Mouse (Mus musculus) liver, embryonic 15.5 days (tissue): ENCODE measurements at regions not wholly inside any gene's neighbourhood (a gene's known extent, or its start where the extent isn't known, plus 50 kb on each side); places are given as distances from the start of the nearest gene placed in this dataset.

ENCODE experiments used
- ATAC-seq: fragments of 200-750 bp; cut with Nextera tagmentation; 2 replicates; pipeline ENCODE4 v1.8.0; 2017; ENCODE audit warnings: moderate number of reproducible peaks, mild to moderate bottlenecking, moderate library complexity; ENCODE audit not compliant: insufficient read depth
- H3K27ac ChIP-seq: fragments of 300-500 bp; sonication (generic); replicated peaks from 2 replicates; pipeline ENCODE4 v1.5.1; 2015; ENCODE audit warnings: mild to moderate bottlenecking, inconsistent platforms
- H3K27me3 ChIP-seq: fragments of 300-500 bp; sonication (generic); 2 replicates; pipeline ENCODE4 v1.6.1; 2015; ENCODE audit warnings: mild to moderate bottlenecking, inconsistent platforms
- H3K36me3 ChIP-seq: fragments of 300-500 bp; sonication (generic); replicated peaks from 2 replicates; pipeline ENCODE4 v1.6.1; 2015; ENCODE audit warnings: moderate library complexity, mild to moderate bottlenecking, inconsistent platforms
- H3K4me1 ChIP-seq: fragments of 300-500 bp; sonication (generic); replicated peaks from 2 replicates; pipeline ENCODE4 v1.6.1; 2015; ENCODE audit warnings: inconsistent platforms
- H3K4me2 ChIP-seq: fragments of 300-500 bp; sonication (generic); 2 replicates; pipeline ENCODE4 v1.6.1; 2015; ENCODE audit warnings: moderate library complexity, mild to moderate bottlenecking, inconsistent platforms
- H3K4me3 ChIP-seq: fragments of 300-500 bp; sonication (generic); replicated peaks from 2 replicates; pipeline ENCODE4 v1.5.1; 2015; ENCODE audit warnings: mild to moderate bottlenecking, inconsistent platforms
- H3K9ac ChIP-seq: fragments of 300-500 bp; sonication (generic); 2 replicates; pipeline ENCODE4 v1.6.1; 2015; ENCODE audit warnings: moderate library complexity, mild to moderate bottlenecking, inconsistent platforms
- H3K9me3 ChIP-seq: fragments of 300-500 bp; sonication (generic); replicated peaks from 2 replicates; pipeline ENCODE4 v1.6.1; 2016; ENCODE audit warnings: inconsistent platforms
- WGBS: fragments of 180-500 bp; shearing (Covaris S2); methylation state at CpG from one replicate; pipeline ENCODE4 v1.1.7; 2015; ENCODE audit warnings: mixed read lengths; ENCODE audit not compliant: insufficient replicate concordance; 5-methylcytosine and 5-hydroxymethylcytosine counted together

- H3K27ac ChIP-seq: no peak overlapping the region
- no peak overlapping the region for H3K4me2 ChIP-seq
- no peaks in the 10 kb centered on the region for H3K27me3 ChIP-seq
- no peaks in the 10 kb centered on the region for H3K36me3 ChIP-seq
- no peak overlapping the region for H3K9ac ChIP-seq
- H3K4me1 ChIP-seq: no peaks in the 10 kb centered on the region
- no peak for ATAC-seq
- H3K4me3 ChIP-seq: no peak overlapping the region
- H3K9me3 ChIP-seq: no peaks in the 10 kb centered on the region
- WGBS: 69% methylated on average over 2 of the region's 2 CpGs
Measured at GRCm38 (mm10) chr19:21962635-21963034, 176.2 kb upstream of the Trpm3 start.

GRCm38 (mm10) chr19:21989857-21990256 is 149.0 kb upstream of the Trpm3 start:
- no peak for ATAC-seq
- Histone ChIP-seq H3K4me2 (no peak overlapping the region), H3K36me3 (no peaks in the 10 kb centered on the region), H3K9ac (no peak overlapping the region), H3K4me3 (no peak overlapping the region), H3K27ac (no peak overlapping the region), H3K27me3 (no peaks in the 10 kb centered on the region), H3K4me1 (no peaks in the 10 kb centered on the region), H3K9me3 (no peaks in the 10 kb centered on the region)
- WGBS: 65% methylated on average over 4 of the region's 4 CpGs

- 67% methylated on average over 4 of the region's 4 CpGs for WGBS
- no peak overlapping the region for H3K4me3 ChIP-seq
- no peak overlapping the region for H3K27ac ChIP-seq
- H3K9me3 ChIP-seq: no peaks in the 10 kb centered on the region
- no peak for ATAC-seq
- H3K36me3 ChIP-seq: no peaks in the 10 kb centered on the region
- H3K27me3 ChIP-seq: no peaks in the 10 kb centered on the region
- no peak overlapping the region for H3K9ac ChIP-seq
- H3K4me2 ChIP-seq: no peak overlapping the region
- no peaks in the 10 kb centered on the region for H3K4me1 ChIP-seq
Measured at GRCm38 (mm10) chr19:21990970-21991369, 147.9 kb upstream of the Trpm3 start.

DNA sequence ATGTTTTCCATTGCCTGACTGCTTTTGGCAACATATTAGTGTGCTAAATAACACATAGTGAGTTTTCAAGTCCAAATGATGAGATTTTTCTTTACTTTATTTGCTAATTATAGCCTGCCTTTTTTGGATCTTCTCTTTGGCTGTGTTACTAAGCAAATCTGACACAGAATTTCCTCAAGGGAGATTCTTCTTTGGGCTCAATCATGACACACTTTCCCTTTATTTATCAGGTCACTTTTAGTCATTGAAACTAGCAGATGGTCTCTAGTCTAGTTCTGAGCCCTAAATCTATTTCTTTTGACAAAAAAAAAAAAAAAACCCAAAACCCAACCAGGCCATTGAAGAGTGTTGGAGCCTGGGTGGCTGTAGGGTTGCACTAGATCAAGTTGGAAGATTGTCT is 147.4 kb upstream of the Trpm3 start:
- Histone ChIP-seq H3K4me1 (no peaks in the 10 kb centered on the region), H3K9me3 (no peaks in the 10 kb centered on the region), H3K4me2 (no peak overlapping the region), H3K9ac (no peak overlapping the region), H3K27me3 (no peaks in the 10 kb centered on the region), H3K27ac (no peak overlapping the region), H3K36me3 (no peaks in the 10 kb centered on the region), H3K4me3 (no peak overlapping the region)
- ATAC-seq: no peak

GRCm38 (mm10) chr19:21999621-22000020 is 139.2 kb upstream of the Trpm3 start:
- H3K9ac ChIP-seq: no peak overlapping the region
- H3K4me1 ChIP-seq: no peaks in the 10 kb centered on the region
- H3K27ac ChIP-seq: no peak overlapping the region
- WGBS: 70% methylated on average over 5 of the region's 5 CpGs
- no peaks in the 10 kb centered on the region for H3K36me3 ChIP-seq
- no peak overlapping the region for H3K4me3 ChIP-seq
- H3K9me3 ChIP-seq: no peaks in the 10 kb centered on the region
- H3K27me3 ChIP-seq: no peaks in the 10 kb centered on the region
- no peak for ATAC-seq
- no peak overlapping the region for H3K4me2 ChIP-seq

DNA sequence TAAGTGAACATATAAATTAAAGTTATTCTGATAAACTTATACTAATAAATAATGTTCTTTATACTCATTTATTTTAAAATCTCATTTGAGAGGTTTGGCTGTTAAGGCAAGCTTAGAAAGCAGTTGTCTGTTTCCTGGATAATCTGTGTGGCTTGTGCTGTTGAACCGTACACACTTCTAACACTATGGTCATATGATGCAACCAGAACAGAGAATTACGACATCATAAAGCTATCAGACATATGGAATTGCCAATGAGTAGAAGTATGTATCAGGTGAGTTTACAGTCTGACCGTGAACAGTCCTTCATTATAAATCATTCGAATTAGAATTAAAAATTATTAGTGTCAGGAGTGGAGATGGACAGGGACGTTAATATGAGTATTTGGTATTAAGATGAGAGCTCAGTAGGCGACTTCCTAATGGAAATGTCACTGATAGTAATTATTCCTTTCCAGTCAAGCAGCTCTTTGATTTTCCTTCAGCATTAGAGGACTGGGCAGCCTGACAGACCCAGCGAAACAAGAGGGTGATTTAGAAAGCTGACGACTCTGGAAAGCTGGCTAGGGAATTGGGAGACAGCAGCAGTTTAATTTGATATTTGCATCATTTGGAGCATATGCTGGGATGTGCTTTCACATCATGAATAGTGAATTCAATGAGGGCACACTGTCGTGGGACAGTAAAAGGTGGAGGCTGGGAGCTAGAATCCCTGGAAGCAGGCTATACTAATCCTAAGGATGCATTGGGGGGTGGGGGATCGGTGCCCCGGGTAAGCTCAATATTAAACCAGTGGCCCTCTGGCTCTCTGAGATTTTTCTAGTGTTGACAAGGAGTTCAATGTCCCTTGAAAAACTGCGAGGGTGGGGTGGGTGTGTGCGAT is 130.6 kb upstream of the Trpm3 start:
- Histone ChIP-seq H3K36me3 (no peaks in the 10 kb centered on the region), H3K4me3 (no peak overlapping the region), H3K4me2 (no peak overlapping the region), H3K4me1 (no peaks in the 10 kb centered on the region), H3K9ac (no peak overlapping the region), H3K27ac (no peak overlapping the region), H3K27me3 (no peaks in the 10 kb centered on the region), H3K9me3 (no peaks in the 10 kb centered on the region)
- 63% methylated on average over 13 of the region's 13 CpGs for WGBS
- no peak for ATAC-seq

- Histone ChIP-seq H3K4me3 (no peak overlapping the region), H3K27me3 (no peaks in the 10 kb centered on the region), H3K27ac (no peak overlapping the region), H3K4me1 (no peaks in the 10 kb centered on the region), H3K9me3 (no peaks in the 10 kb centered on the region), H3K36me3 (no peaks in the 10 kb centered on the region), H3K4me2 (no peak overlapping the region), H3K9ac (no peak overlapping the region)
- no peak for ATAC-seq
- 52% methylated on average over 5 of the region's 5 CpGs for WGBS
Measured at GRCm38 (mm10) chr19:22010239-22010638, 128.6 kb upstream of the Trpm3 start.

DNA sequence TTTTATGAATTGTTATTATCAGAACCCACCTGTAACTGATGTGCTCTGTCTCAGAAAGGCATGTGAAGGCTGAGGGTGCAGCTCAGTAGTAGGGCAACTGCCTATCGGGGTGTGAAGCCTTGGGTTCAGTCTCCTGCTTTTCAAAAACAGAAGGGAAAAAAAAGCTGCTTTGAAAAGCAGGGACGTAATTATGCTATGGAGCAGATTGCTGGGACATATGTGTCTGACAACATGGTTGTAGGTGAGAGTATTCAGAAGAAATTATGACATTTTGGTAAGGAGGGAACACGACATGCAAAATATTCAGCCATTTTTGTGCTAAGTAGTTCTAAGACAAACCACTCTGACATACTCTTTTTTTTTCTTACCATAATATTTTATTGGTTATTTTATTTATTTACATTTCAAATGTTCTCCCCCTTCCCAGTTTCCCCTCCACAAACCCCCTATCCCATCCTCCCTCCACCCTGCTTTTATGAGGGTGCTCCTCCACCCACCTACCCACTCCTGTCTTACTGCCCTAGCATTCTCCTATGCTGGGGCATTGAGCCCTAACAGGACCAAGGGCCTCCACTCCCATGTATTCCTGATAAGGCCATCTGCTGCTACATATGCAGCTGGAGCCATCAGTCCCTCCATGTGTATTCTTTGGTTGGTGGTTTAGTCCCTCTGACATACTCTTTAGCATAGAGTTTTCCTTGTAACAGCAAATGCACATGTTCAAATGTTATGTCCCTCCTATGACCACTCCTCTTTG is 122.8 kb upstream of the Trpm3 start:
- no peaks in the 10 kb centered on the region for H3K4me1 ChIP-seq
- no peaks in the 10 kb centered on the region for H3K9me3 ChIP-seq
- WGBS: 53% methylated on average over 3 of the region's 3 CpGs

DNA sequence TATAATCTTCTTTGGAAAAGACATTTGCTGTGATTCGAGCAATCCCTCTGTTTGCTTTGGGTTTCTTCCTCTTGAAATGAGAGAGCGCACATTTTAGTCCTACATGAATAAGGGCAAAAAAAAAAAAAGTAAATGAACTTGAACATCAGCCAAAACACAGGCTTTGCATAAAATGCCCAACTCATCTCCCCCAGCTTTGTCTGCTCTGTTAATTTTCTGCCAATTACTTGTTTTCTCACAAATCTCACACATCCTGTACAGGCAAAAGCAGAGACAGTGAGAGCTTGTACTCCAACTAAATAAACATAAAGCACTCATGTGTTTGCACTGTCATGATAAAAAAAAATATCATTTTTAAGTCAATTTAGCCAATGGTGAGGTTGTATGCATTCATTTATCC is 121.4 kb upstream of the Trpm3 start:
- Histone ChIP-seq H3K9ac (no peak overlapping the region), H3K36me3 (no peaks in the 10 kb centered on the region), H3K27me3 (no peaks in the 10 kb centered on the region), H3K4me1 (no peaks in the 10 kb centered on the region), H3K4me2 (no peak overlapping the region), H3K27ac (no peak overlapping the region), H3K4me3 (no peak overlapping the region), H3K9me3 (no peaks in the 10 kb centered on the region)
- 56% methylated on average over 2 of the region's 2 CpGs for WGBS
- ATAC-seq: no peak

More for the DNA sequence above, 122.8 kb upstream of the Trpm3 start:
- no peak for ATAC-seq
- no peaks in the 10 kb centered on the region for H3K27me3 ChIP-seq
- no peak overlapping the region for H3K9ac ChIP-seq
- H3K27ac ChIP-seq: no peak overlapping the region
- H3K36me3 ChIP-seq: no peaks in the 10 kb centered on the region
- no peak overlapping the region for H3K4me2 ChIP-seq
- H3K4me3 ChIP-seq: no peak overlapping the region

DNA sequence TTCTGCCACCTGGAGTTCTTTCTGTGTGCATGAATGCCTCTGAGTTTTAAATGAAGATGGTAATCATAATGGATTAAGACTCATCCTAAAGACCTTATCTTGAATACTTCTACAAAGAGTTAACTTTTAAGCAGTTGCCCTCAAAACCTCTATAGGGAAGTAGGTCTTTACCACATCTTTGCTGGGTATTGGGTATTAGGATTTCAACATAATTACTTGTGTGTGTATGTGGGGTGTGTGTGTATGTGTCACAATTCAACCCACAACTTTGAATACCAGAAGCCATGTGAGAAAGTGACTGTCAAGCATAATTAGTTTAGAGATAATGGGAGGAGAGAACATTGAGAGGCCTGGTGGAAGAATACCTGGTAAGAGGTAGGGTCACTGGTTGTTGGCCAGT is 111.3 kb upstream of the Trpm3 start:
- Histone ChIP-seq H3K9ac (no peak overlapping the region), H3K36me3 (no peaks in the 10 kb centered on the region), H3K27me3 (no peaks in the 10 kb centered on the region), H3K9me3 (no peaks in the 10 kb centered on the region), H3K27ac (no peak overlapping the region), H3K4me3 (no peak overlapping the region), H3K4me2 (no peak overlapping the region), H3K4me1 (no peaks in the 10 kb centered on the region)
- ATAC-seq: no peak

DNA sequence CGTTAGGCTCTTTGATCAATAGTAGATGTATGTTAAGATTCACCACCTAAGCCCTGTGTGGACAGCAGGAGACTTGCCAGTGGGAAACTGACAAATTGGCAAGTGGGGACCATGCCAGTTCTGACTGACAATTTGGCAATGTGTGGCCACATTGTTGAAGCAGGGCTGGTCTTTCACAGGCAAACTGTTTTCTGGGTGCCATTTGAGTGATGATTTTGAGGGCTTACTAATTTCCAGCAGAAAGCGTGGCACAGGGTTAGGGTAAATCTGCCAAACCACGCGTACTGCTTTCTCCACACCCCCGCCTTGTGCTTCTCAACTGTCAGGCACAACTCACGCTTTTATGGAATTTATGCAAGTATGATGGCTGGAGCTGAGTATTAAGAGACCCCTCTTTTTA is 91.2 kb upstream of the Trpm3 start:
- Histone ChIP-seq H3K36me3 (no peaks in the 10 kb centered on the region), H3K9me3 (no peaks in the 10 kb centered on the region), H3K4me1 (no peaks in the 10 kb centered on the region), H3K4me3 (no peak overlapping the region), H3K4me2 (no peak overlapping the region), H3K27me3 (no peaks in the 10 kb centered on the region), H3K9ac (no peak overlapping the region), H3K27ac (no peak overlapping the region)
- WGBS: 72% methylated on average over 6 of the region's 6 CpGs
- ATAC-seq: no peak
